Mouse (Mus musculus) layer of hippocampus, adult 9-10 months (tissue): Measurements from ENCODE around the gene Slit3.

Experiments used
- DNase-seq: peaks from one replicate; pipeline ENCODE4 v3.0.0; 2022; ENCODE audit warnings: low spot score

Gene Slit3

GRCm38 (mm10) chr11:35632262-35632661 lies 511.2 kb downstream of the Slit3 start:
- no peak for DNase-seq

- DNase-seq = no peak
Measured at GRCm38 (mm10) chr11:35637102-35637501, 516.1 kb downstream of the Slit3 start.

- DNase-seq = no peak
Measured at GRCm38 (mm10) chr11:35638862-35639384, 517.9 kb downstream of the Slit3 start.

- no peak for DNase-seq
Measured at GRCm38 (mm10) chr11:35639428-35639827, 518.4 kb downstream of the Slit3 start.

GRCm38 (mm10) chr11:35651286-35651685 lies 530.3 kb downstream of the Slit3 start:
- no peak for DNase-seq

- no peak for DNase-seq
Measured at GRCm38 (mm10) chr11:35655836-35656235, 534.8 kb downstream of the Slit3 start.

- DNase-seq = no peak
Measured at GRCm38 (mm10) chr11:35657582-35657981, 536.6 kb downstream of the Slit3 start.

GRCm38 (mm10) chr11:35660967-35661366 lies 539.9 kb downstream of the Slit3 start:
- no peak for DNase-seq

- DNase-seq = no peak
Measured at GRCm38 (mm10) chr11:35662945-35663344, 541.9 kb downstream of the Slit3 start.

- no peak for DNase-seq
Measured at GRCm38 (mm10) chr11:35663661-35664060, 542.6 kb downstream of the Slit3 start.

GRCm38 (mm10) chr11:35664991-35665390 lies 544.0 kb downstream of the Slit3 start:
- no peak for DNase-seq

GRCm38 (mm10) chr11:35667428-35667827 lies 546.4 kb downstream of the Slit3 start:
- DNase-seq = no peak

GRCm38 (mm10) chr11:35668138-35668537 lies 547.1 kb downstream of the Slit3 start:
- DNase-seq = no peak

- DNase-seq = peak; percentile 57
Measured at GRCm38 (mm10) chr11:35668750-35669149, 547.7 kb downstream of the Slit3 start.

- DNase-seq = no peak
Measured at GRCm38 (mm10) chr11:35669536-35669935, 548.5 kb downstream of the Slit3 start.

- DNase-seq = no peak
Measured at GRCm38 (mm10) chr11:35670181-35670580, 549.2 kb downstream of the Slit3 start.

GRCm38 (mm10) chr11:35670746-35671145 lies 549.7 kb downstream of the Slit3 start:
- DNase-seq = no peak

- no peak for DNase-seq
Measured at GRCm38 (mm10) chr11:35673050-35673449, 552.0 kb downstream of the Slit3 start.

- DNase-seq = no peak
Measured at GRCm38 (mm10) chr11:35674242-35674641, 553.2 kb downstream of the Slit3 start.

- DNase-seq = no peak
Measured at GRCm38 (mm10) chr11:35676744-35677143, 555.7 kb downstream of the Slit3 start.

GRCm38 (mm10) chr11:35679976-35680375 lies 559.0 kb downstream of the Slit3 start:
- DNase-seq = peak; percentile 73

GRCm38 (mm10) chr11:35687316-35687715 lies 566.3 kb downstream of the Slit3 start:
- DNase-seq = no peak

GRCm38 (mm10) chr11:35690515-35691281 lies 569.7 kb downstream of the Slit3 start:
- no peak for DNase-seq

GRCm38 (mm10) chr11:35693136-35693535 lies 572.1 kb downstream of the Slit3 start:
- DNase-seq = no peak
